Mouse (Mus musculus): Measurements from ENCODE around the gene Igdcc3.

GRCm38 (mm10) chr9:65120935-65121334 is 20.1 kb upstream of the Igdcc3 start:
- TF ChIP-seq GATA1 (IDR thresholded peaks at IDR 0.05; ENCODE audit: borderline replicate concordance, low read length) (no peak), FLI1 (IDR thresholded peaks at IDR 0.05; ENCODE audit: low read length) (no peak)

Data from megakaryocyte, embryonic 14.5 days (primary cell).